Mouse (Mus musculus) heart, embryonic 14.5 days (tissue): Measurements from ENCODE around the gene Ppp6r2. TPM values are rescaled to one million over a fixed set of nuclear protein-coding genes. Genes with fewer than 3 reads are reported as not detected.

Source experiments
- ATAC-seq: fragments of 200-750 bp; cut with Nextera tagmentation; 2 replicates; pipeline ENCODE4 v1.8.0; 2017; ENCODE audit warnings: low read depth, moderate TSS enrichment; ENCODE audit not compliant: insufficient number of reproducible peaks, insufficient read depth, low FRiP score
- H3K27ac ChIP-seq, 2 experiments: fragments of 200-500 bp in 1 of 2; fragments of 300-500 bp in 1 of 2; sonication (generic) in 1 of 2; replicated peaks in 1 of 2; 2 replicates each; pipeline ENCODE4 v1.5.1; 2012 to 2014; ENCODE audit warnings: low read depth in 2 of 2, low read length in 2 of 2, control low read depth in 1 of 2, mild to moderate bottlenecking in 1 of 2, mixed read lengths in 1 of 2; ENCODE audit not compliant: control insufficient read depth in 1 of 2, insufficient read depth in 1 of 2
- H3K27me3 ChIP-seq: fragments of 300-500 bp; sonication (generic); 2 replicates; pipeline ENCODE4 v1.6.1; 2014; ENCODE audit warnings: mild to moderate bottlenecking, low read length, control low read depth; ENCODE audit not compliant: control insufficient read depth, insufficient read depth
- H3K36me3 ChIP-seq: fragments of 300-500 bp; sonication (generic); 2 replicates; pipeline ENCODE4 v1.6.1; 2014; ENCODE audit warnings: mild to moderate bottlenecking, control low read depth, low read length, mixed read lengths; ENCODE audit not compliant: control insufficient read depth, insufficient read depth
- H3K4me1 ChIP-seq, 2 experiments: fragments of 200-500 bp in 1 of 2; fragments of 300-500 bp in 1 of 2; sonication (generic) in 1 of 2; 2 replicates each; pipeline ENCODE4 v1.6.1; 2012 to 2014; ENCODE audit warnings: low read length in 2 of 2, control low read depth in 1 of 2, mixed read lengths in 1 of 2; ENCODE audit not compliant: control insufficient read depth in 2 of 2, insufficient read depth in 2 of 2
- H3K4me2 ChIP-seq: fragments of 300-500 bp; sonication (generic); 2 replicates; pipeline ENCODE4 v1.6.1; 2014; ENCODE audit warnings: mild to moderate bottlenecking, low read length
- H3K4me3 ChIP-seq, 2 experiments: fragments of 200-500 bp in 1 of 2; fragments of 300-500 bp in 1 of 2; sonication (generic) in 1 of 2; 2 replicates each; pipeline ENCODE4 v1.5.1; 2012 to 2014; ENCODE audit warnings: low read length in 2 of 2, mild to moderate bottlenecking in 2 of 2, control low read depth in 1 of 2, low read depth in 1 of 2, moderate library complexity in 1 of 2; ENCODE audit not compliant: control insufficient read depth in 1 of 2, insufficient read depth in 1 of 2
- H3K9ac ChIP-seq: fragments of 300-500 bp; sonication (generic); 2 replicates; pipeline ENCODE4 v1.6.1; 2014; ENCODE audit warnings: mild to moderate bottlenecking, low read length
- H3K9me3 ChIP-seq: fragments of 300-500 bp; sonication (generic); 2 replicates; pipeline ENCODE4 v1.6.1; 2016; ENCODE audit warnings: low read length, control low read depth; ENCODE audit not compliant: control insufficient read depth
- WGBS: fragments of 180-500 bp; shearing (Covaris S2); extraction: QIAGEN DNeasy Blood & Tissue Kit; methylation state at CpG from one replicate; pipeline ENCODE4 v1.1.7; 2014; 5-methylcytosine and 5-hydroxymethylcytosine counted together
- polyA plus RNA-seq: library from polyadenylated mRNA; unstranded; fragments of >200 nt; fragmentation: Nextera tagmentation; extraction: Ambion mirVana; gene quantifications from 2 replicates; pipeline ENCODE4 v1.2.1, GENCODE M21; 2014

The Ppp6r2 gene
- polyA plus RNA-seq, 1 experiment from 2014 or later = 22.9 TPM

GRCm38 (mm10) chr15:89297695-89298094 lies 86.3 kb downstream of the Ppp6r2 start:
- no peak for ATAC-seq
- WGBS = 94% methylated on average over 2 of the region's 2 CpGs

DNA sequence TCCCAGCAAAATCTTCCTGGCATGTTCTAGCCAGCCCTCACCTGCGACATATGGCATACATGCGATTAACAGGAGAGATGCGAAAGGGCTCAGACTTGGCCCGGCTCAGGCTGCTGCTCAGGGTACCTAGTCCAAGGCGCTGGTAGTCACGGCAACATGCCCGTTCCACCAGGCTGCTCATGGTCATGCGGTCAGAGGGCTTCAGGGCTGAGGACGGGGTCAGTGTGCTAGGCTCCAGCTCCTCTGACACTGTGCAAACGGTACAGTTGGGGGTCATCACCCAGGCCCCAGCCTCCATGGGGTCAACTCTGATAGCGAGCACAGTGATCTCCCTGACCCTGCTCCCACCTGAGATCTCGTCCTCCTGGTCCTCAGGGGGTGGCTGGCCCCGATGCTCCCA lies 88.8 kb downstream of the Ppp6r2 start:
- Histone ChIP-seq H3K27me3 (no peaks in the 10 kb centered on the region), H3K27ac (no peak overlapping the region), H3K4me2 (no peak overlapping the region), H3K9ac (no peak overlapping the region), H3K9me3 (no peaks in the 10 kb centered on the region), H3K4me1 (peaks cover 2 to 6% of the 10 kb centered on the region in 2 experiments; a peak in 2 of 4 replicates), H3K4me3 (no peak overlapping the region), H3K36me3 (peaks cover 85% of the 10 kb centered on the region)
- no peak for ATAC-seq
- 94% methylated on average over 13 of the region's 13 CpGs for WGBS

More at GRCm38 (mm10) chr15:89297695-89298094, 86.3 kb downstream of the Ppp6r2 start:
- no peak overlapping the region for H3K4me3 ChIP-seq
- H3K4me2 ChIP-seq = no peak overlapping the region
- no peaks in the 10 kb centered on the region for H3K27me3 ChIP-seq
- H3K36me3 ChIP-seq = peaks cover 85% of the 10 kb centered on the region
- H3K9me3 ChIP-seq = no peaks in the 10 kb centered on the region
- no peak overlapping the region for H3K9ac ChIP-seq
- H3K27ac ChIP-seq = no peak overlapping the region
- H3K4me1 ChIP-seq = peaks cover 2 to 6% of the 10 kb centered on the region in 2 experiments; a peak in 2 of 4 replicates

DNA sequence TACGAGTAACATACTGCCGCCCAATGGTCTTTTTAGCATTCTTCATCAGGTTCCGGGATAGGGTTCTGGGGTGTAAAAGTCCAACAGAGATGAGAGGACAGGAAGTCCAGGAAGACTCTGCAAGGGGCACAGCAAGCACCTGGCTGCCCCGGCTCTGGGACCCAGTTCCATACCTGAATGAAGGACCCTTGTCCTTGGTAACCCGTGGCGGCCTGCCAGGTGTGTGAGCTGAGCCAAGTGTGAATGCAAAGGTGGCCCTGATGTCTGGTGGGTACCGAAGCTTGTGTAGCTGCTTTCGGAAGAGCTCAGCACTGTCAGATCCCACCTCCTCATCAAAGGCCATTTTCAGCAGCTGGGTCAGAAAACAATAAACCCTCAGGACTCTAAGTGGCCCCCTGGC lies 89.2 kb downstream of the Ppp6r2 start:
- Histone ChIP-seq H3K36me3 (peaks cover 85% of the 10 kb centered on the region), H3K27ac (no peak overlapping the region), H3K4me3 (no peak overlapping the region), H3K4me2 (no peak overlapping the region), H3K4me1 (peaks cover 2 to 6% of the 10 kb centered on the region in 2 experiments; a peak in 2 of 4 replicates), H3K9ac (no peak overlapping the region), H3K27me3 (no peaks in the 10 kb centered on the region), H3K9me3 (no peaks in the 10 kb centered on the region)
- no peak for ATAC-seq
- WGBS = 96% methylated on average over 8 of the region's 8 CpGs

DNA sequence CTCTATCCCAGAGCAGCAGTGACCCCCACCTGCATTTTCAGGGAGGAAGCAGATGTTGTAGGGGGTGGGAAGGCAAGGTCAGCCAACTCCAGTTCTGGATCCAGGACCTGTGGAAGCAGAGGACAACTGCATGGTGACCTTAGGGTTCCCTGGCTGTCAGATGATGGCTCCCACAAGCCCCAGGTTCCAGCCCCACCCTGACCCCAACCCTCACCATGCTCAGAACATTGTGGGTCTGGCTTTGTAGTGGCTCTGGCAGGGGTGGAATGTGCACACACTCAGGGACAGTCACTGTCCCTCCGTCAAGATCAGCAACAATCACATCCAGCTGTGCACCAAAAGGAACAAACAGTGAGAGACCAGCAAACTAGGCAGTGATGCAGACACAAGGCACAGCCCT lies 94.6 kb downstream of the Ppp6r2 start:
- no peak for ATAC-seq
- Histone ChIP-seq H3K9me3 (no peaks in the 10 kb centered on the region), H3K27me3 (no peaks in the 10 kb centered on the region), H3K9ac (no peak overlapping the region), H3K4me3 (no peak overlapping the region), H3K36me3 (peaks cover 70% of the 10 kb centered on the region), H3K27ac (no peak overlapping the region), H3K4me2 (no peak overlapping the region), H3K4me1 (peaks cover 4 to 13% of the 10 kb centered on the region in 2 experiments; a peak in 3 of 4 replicates)
- WGBS = 77% methylated on average over 1 of the region's 1 CpGs

DNA sequence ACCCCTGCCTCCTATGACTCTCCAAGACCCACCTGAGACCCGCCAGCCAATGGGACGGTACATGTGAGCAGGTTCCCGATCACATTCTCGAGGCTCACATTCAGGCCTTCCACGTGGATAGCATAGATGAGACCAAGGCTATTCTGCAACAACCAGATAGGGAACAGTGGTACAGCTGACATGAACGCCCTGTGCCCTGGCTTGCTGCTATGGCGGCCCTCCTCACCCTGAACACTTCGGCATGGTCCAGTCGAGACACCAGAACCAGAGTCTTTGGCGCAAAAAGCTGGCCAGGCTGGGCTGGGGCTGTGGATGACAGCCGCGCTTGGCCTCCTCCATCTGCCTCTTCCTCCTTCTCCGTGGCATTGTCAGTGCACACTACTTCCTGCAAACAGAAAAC lies 96.1 kb downstream of the Ppp6r2 start:
- WGBS = 87% methylated on average over 13 of the region's 13 CpGs
- Histone ChIP-seq H3K4me1 (peaks cover 4 to 13% of the 10 kb centered on the region in 2 experiments; a peak in 3 of 4 replicates), H3K27me3 (no peaks in the 10 kb centered on the region)

DNA sequence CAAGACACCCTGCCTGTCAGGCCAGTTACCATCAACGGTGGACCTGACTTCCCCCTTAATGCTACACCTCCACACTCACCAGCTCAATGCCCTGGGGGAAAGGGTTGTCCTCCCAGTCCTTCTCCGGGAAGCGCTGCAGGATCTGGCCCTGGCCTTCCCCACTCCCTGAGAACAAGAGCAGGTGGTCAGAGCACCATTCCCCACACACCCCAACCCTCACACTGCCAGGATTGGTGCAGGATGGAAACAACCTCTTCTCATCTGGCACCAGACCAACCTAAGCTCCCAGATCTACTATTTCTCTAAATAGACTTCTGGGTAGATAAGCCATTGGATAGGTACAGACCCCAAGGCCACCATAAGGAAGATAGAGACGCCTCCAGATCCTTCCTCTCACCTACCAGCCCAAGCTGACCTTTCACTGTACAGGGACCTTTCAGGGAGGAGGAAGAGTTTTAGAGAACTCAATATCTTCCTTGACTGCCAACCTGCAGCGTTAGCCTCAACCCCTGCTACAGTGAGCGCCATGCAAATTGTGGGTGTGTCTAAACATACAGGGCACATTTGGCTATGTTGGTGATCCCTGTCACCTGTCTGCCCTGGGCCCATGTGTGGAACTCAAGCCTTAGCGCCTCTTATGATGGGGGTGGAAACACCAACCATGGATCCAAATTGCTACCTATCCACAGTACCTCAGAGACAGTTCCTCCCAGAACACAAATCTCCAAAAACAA lies 97.2 kb downstream of the Ppp6r2 start:
- WGBS = 80% methylated on average over 7 of the region's 7 CpGs
- peaks cover 44% of the 10 kb centered on the region for H3K36me3 ChIP-seq
- H3K9ac ChIP-seq = no peak overlapping the region
- ATAC-seq = no peak
- H3K9me3 ChIP-seq = no peaks in the 10 kb centered on the region
- H3K4me1 ChIP-seq = peaks cover 8 to 16% of the 10 kb centered on the region in 2 experiments
- H3K27me3 ChIP-seq = no peaks in the 10 kb centered on the region
- no peak overlapping the region for H3K4me2 ChIP-seq
- H3K27ac ChIP-seq = no peak overlapping the region
- no peak overlapping the region for H3K4me3 ChIP-seq

More for the DNA sequence above, 96.1 kb downstream of the Ppp6r2 start:
- Histone ChIP-seq H3K27ac (no peak overlapping the region), H3K4me3 (no peak overlapping the region), H3K9me3 (no peaks in the 10 kb centered on the region), H3K9ac (no peak overlapping the region), H3K4me2 (no peak overlapping the region), H3K36me3 (peaks cover 55% of the 10 kb centered on the region)
- no peak for ATAC-seq

DNA sequence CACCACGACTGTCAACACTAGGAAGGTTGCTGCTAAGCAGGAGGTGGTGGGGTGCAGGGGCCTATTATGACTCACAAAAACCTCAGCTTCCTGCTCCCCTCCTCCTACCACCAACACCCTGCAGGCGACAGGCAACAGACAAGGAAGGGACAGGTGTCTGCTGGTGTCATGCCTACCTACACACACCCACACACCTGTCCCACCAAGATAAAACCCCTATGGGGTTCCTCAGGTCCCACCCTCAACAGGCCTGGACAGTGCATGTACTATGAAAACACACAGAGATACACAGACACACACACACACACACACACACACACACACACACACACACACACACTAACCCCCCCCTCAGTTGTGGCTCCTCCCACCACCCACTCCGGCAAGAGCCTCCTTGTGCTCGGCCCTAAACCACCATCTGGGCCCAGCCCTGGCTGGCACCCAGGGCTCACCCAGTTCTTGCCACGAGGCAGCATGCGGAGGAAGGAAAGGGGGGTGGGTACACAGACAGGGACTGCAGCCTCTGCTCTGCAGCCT lies 98.7 kb downstream of the Ppp6r2 start:
- no peak overlapping the region for H3K27ac ChIP-seq
- peaks cover 29% of the 10 kb centered on the region for H3K36me3 ChIP-seq
- no peak for ATAC-seq
- peaks cover 14 to 26% of the 10 kb centered on the region in 2 experiments for H3K4me1 ChIP-seq
- no peak overlapping the region for H3K4me2 ChIP-seq
- no peak overlapping the region for H3K4me3 ChIP-seq
- H3K9ac ChIP-seq = no peak overlapping the region
- no peaks in the 10 kb centered on the region for H3K27me3 ChIP-seq
- WGBS = 69% methylated on average over 6 of the region's 6 CpGs
- no peaks in the 10 kb centered on the region for H3K9me3 ChIP-seq
